Mouse (Mus musculus) cortical plate, adult 2 months (tissue): ENCODE results near the gene Aff1. TPM values are rescaled to one million over a fixed set of nuclear protein-coding genes. Genes with fewer than 3 reads are reported as not detected.

Source experiments
- H3K27ac ChIP-seq: fragments of 200-500 bp; 2 replicates; pipeline ENCODE4 v1.5.1; 2012; ENCODE audit warnings: low read length, control low read depth, inconsistent platforms; ENCODE audit not compliant: insufficient read depth
- H3K4me1 ChIP-seq: fragments of 200-500 bp; 2 replicates; pipeline ENCODE4 v1.6.1; 2011; ENCODE audit warnings: low read length; ENCODE audit not compliant: control insufficient read depth, insufficient read depth
- H3K4me3 ChIP-seq: fragments of 200-500 bp; 2 replicates; pipeline ENCODE4 v1.5.1; 2011; ENCODE audit warnings: mild to moderate bottlenecking, low read length, control low read depth; ENCODE audit not compliant: insufficient read depth
- CTCF ChIP-seq: fragments of 200-500 bp; IDR thresholded peaks from 2 replicates; pipeline ENCODE4 v1.5.1; 2011; ENCODE audit warnings: mild to moderate bottlenecking, control low read depth, low read length; ENCODE audit not compliant: insufficient read depth; ENCODE audit errors: extremely low read depth
- POLR2A ChIP-seq: fragments of 200-500 bp; IDR thresholded peaks from 2 replicates; pipeline ENCODE4 v1.6.1; 2011; ENCODE audit warnings: mild to moderate bottlenecking, low read length, control low read depth; ENCODE audit not compliant: insufficient read depth; ENCODE audit errors: extremely low read depth
- polyA plus RNA-seq: library from polyadenylated mRNA; depleted of rRNA; stranded (reverse); fragments of >200 nt; gene quantifications from 2 replicates; pipeline ENCODE4 v1.2.3, GENCODE M21; 2012

Aff1 gene
- polyA plus RNA-seq, 1 experiment = 3.6 TPM

GRCm38 (mm10) chr5:103806851-103807578 lies 114.8 kb downstream of the Aff1 start:
- Histone ChIP-seq H3K4me3 (no peak overlapping the region), H3K27ac (no peak overlapping the region), H3K4me1 (peaks cover 1% of the 10 kb centered on the region; the same call in 1 of the 2 replicates)
- TF ChIP-seq POLR2A (no peak), CTCF (no peak)

DNA sequence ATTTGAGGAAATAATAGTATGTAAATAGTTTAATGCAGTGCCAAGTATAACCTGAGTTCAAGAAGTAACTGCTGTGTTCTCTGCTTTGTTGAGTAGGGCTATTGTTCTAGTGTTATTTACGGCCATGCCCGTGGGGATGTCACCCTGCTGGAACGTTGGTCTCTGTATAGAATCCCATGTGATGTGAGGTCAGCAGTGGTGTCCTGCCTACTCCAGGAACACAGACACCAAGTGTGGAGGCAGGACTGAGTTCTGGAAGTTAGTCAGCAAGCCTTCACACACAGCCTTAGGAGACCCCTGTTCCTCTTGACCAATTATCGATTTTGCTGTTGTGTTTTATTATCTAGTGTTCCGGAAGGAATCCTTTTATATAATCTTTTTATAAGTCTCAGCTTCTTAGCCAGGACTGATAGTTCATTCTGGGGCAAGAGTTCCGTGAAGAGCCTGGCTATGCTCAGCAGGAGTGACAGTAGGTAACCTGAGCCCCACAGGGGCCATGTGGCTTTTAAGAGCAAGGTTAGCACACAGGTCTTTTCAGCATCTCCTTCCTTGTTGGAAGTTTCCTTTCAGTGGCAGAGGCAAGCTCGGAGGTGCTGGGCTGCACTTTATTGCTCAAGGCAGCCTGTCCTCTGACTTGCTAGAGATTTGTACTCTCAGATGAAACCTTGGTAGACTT lies 115.6 kb downstream of the Aff1 start:
- no peak overlapping the region for H3K27ac ChIP-seq
- peaks cover 1% of the 10 kb centered on the region; the same call in 1 of the 2 replicates for H3K4me1 ChIP-seq
- no peak overlapping the region for H3K4me3 ChIP-seq
- TF ChIP-seq POLR2A = no peak

DNA sequence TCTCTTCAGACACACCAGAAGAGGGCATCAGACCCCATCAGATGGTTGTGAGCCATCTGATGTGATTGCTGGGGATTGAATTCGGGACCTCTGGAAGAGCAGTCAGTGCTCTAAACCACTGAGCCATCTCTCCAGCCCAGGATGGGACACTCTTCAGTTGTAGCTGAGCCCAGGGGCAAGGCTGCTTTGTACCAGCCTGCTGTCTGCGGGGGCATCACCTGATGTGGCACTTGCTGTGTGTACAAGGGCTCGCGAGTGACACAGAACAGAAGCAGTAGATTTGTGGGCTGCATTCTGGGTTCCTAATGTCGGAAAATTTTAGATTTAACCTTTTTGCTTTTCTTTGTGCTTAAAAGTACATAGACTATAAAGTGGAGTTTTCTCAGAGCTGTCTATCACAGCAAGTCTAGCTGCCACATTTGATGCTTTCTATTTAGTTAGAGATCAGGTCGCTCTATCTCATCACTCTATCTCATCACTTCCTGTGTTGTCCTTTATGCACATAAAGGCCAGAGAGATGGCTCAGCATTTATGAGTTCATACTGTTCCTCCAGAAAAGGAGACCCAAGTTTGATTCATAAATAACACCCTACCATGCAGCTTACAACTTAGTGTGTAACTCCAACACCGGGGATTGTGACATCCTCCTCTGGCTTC lies 117.6 kb downstream of the Aff1 start:
- no peak overlapping the region for H3K4me3 ChIP-seq
- peaks cover 1% of the 10 kb centered on the region; the same call in 1 of the 2 replicates for H3K4me1 ChIP-seq
- TF ChIP-seq POLR2A (no peak), CTCF (no peak)
- H3K27ac ChIP-seq = no peak overlapping the region

GRCm38 (mm10) chr5:103813291-103813690 lies 121.1 kb downstream of the Aff1 start:
- no peak overlapping the region for H3K4me3 ChIP-seq
- no peaks in the 10 kb centered on the region for H3K4me1 ChIP-seq
- TF ChIP-seq POLR2A (no peak), CTCF (no peak)
- H3K27ac ChIP-seq = no peak overlapping the region

DNA sequence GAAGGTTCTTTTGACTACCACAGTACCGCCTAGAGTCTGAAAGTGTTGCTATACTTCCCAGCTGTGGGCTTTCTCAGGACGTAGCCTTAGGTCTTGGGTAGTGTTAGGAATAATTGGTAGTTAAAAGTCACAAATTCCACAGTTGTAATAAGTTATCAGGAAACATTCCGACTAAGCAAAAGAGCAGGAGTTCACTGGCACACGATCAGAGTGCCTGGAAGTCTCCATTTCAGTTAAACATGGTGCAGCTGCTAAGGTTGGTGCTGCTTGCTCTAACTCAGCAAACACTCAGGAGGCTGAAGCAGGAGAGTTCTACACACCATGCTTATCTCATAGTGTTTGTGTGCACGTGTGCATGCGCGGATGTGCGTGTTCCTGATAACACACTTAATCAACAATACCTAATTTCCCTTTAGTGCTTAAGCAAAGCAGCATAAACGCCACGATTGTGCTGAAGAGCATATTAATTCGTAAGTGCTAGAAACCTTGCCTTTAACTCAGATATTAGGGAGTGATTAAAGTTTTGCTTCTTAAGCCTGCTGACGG lies 121.9 kb downstream of the Aff1 start:
- H3K27ac ChIP-seq = no peak overlapping the region
- no peaks in the 10 kb centered on the region for H3K4me1 ChIP-seq
- no peak overlapping the region for H3K4me3 ChIP-seq
- TF ChIP-seq POLR2A (no peak), CTCF (no peak)

- H3K4me1 ChIP-seq = no peaks in the 10 kb centered on the region
- no peak overlapping the region for H3K27ac ChIP-seq
- H3K4me3 ChIP-seq = no peak overlapping the region
- TF ChIP-seq POLR2A (no peak), CTCF (no peak)
Measured at GRCm38 (mm10) chr5:103814551-103815248, 122.5 kb downstream of the Aff1 start.

- H3K4me3 ChIP-seq = no peak overlapping the region
- H3K27ac ChIP-seq = no peak overlapping the region
- TF ChIP-seq POLR2A = no peak
- TF ChIP-seq CTCF = no peak
- H3K4me1 ChIP-seq = no peaks in the 10 kb centered on the region
Measured at GRCm38 (mm10) chr5:103815249-103815617, 123.1 kb downstream of the Aff1 start.

DNA sequence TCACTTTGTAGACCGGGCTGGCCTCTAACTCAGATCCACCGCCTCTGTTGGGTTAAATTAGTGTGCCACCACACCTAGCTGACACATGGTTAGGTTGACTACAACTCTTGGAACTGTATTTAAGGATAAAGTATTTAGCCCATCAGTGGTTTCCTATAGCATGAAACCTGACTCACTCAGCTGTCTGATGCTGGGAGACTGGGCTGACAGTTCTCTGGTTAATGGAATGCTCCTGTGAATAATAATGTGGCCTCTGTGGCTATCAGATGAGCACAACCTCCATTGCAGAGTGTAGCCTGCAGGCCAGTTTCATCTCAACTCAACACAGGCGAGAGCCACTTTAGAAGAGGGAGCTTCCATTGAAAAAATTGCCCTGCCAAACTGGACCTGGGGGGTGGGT lies 124.5 kb downstream of the Aff1 start:
- Histone ChIP-seq H3K4me1 (no peaks in the 10 kb centered on the region; the same call in 1 of the 2 replicates), H3K27ac (no peak overlapping the region), H3K4me3 (no peak overlapping the region)
- no peak for TF ChIP-seq CTCF
- no peak for TF ChIP-seq POLR2A

DNA sequence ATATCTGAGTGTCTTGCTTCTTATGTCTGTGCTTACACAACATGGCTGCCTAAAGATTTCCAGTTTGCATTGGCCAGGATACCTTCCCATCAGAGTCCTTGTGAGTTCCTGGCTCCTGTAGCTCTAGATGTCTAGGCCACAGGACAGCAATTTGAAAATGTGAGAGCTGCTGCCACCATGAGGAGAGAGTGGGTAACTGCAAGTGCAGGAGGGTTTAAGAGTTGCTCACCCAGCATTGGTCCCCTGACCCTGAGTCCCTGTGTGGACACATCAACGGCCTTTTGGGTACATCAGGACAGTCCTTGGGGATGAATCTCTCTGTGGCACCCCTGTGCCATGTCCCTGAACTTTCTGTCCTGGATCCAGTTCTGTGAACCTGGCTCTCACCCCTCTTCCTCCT lies 125.6 kb downstream of the Aff1 start:
- no peak overlapping the region for H3K27ac ChIP-seq
- TF ChIP-seq CTCF = peak; percentile 95
- TF ChIP-seq POLR2A = no peak
- H3K4me1 ChIP-seq = no peaks in the 10 kb centered on the region; the same call in 1 of the 2 replicates
- no peak overlapping the region for H3K4me3 ChIP-seq

DNA sequence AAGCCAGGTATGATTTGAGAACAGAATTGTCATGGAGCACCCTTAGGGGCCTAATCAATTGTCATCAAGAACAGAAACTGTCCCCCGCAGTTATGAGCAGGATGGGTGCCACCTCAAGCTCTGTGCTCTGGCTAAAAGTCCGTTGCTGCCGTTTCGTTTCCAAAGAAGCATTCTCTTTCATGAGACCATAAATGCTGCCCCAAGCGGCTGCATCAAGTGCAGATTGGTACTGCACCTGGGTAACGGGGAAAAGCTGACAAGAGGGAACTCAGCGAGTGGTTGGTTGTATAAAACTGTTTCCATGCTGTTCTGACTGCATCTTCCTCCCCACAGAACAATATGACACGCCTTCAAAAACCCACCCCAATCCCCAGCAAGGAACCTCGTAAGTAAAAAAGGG lies 126.4 kb downstream of the Aff1 start:
- no peak for TF ChIP-seq POLR2A
- TF ChIP-seq CTCF = 0 out of 2 replicates have a peak, but pooled peaks have one; percentile 29
- Histone ChIP-seq H3K4me3 (no peak overlapping the region), H3K27ac (no peak overlapping the region), H3K4me1 (no peaks in the 10 kb centered on the region; the same call in 1 of the 2 replicates)
